Mouse (Mus musculus) stomach, embryonic 14.5 days (tissue): Measurements from ENCODE around the gene Ppp6r2. TPM values are rescaled to one million over a fixed set of nuclear protein-coding genes. Genes with fewer than 3 reads are reported as not detected.

ENCODE experiments used
- ATAC-seq: fragments of 200-750 bp; cut with Nextera tagmentation; 2 replicates; pipeline ENCODE4 v1.8.0; 2017; ENCODE audit warnings: low read depth, moderate TSS enrichment; ENCODE audit not compliant: insufficient number of reproducible peaks, insufficient read depth, low FRiP score
- H3K27ac ChIP-seq: fragments of 300-500 bp; sonication (generic); 2 replicates; pipeline ENCODE4 v1.5.1; 2014; ENCODE audit warnings: mild to moderate bottlenecking, low read length, moderate library complexity, mixed read lengths
- H3K27me3 ChIP-seq: fragments of 300-500 bp; sonication (generic); 2 replicates; pipeline ENCODE4 v1.6.1; 2014; ENCODE audit warnings: low read length, control low read depth, mixed read lengths; ENCODE audit not compliant: control insufficient read depth, insufficient read depth
- H3K36me3 ChIP-seq: fragments of 300-500 bp; sonication (generic); 2 replicates; pipeline ENCODE4 v1.6.1; 2014; ENCODE audit warnings: mild to moderate bottlenecking, control low read depth, low read length, moderate library complexity, mixed read lengths; ENCODE audit not compliant: control insufficient read depth, insufficient read depth
- H3K4me1 ChIP-seq: fragments of 300-500 bp; sonication (generic); 2 replicates; pipeline ENCODE4 v1.6.1; 2014; ENCODE audit warnings: low read length, control low read depth, mixed read lengths; ENCODE audit not compliant: control insufficient read depth, insufficient read depth
- H3K4me2 ChIP-seq: fragments of 300-500 bp; sonication (generic); replicated peaks from 2 replicates; pipeline ENCODE4 v1.6.1; 2014; ENCODE audit warnings: low read depth, low read length, control low read depth
- H3K4me3 ChIP-seq: fragments of 300-500 bp; sonication (generic); 2 replicates; pipeline ENCODE4 v1.5.1; 2014; ENCODE audit warnings: low read depth, low read length, control low read depth
- H3K9ac ChIP-seq: fragments of 300-500 bp; sonication (generic); replicated peaks from 2 replicates; pipeline ENCODE4 v1.6.1; 2014; ENCODE audit warnings: low read depth, mild to moderate bottlenecking, control low read depth, low read length, moderate library complexity, mixed read lengths
- H3K9me3 ChIP-seq: fragments of 300-500 bp; sonication (generic); 2 replicates; pipeline ENCODE4 v1.6.1; 2016; ENCODE audit warnings: low read depth, low read length, control low read depth; ENCODE audit not compliant: control insufficient read depth
- WGBS: fragments of 180-500 bp; shearing (Covaris S2); extraction: QIAGEN DNeasy Blood & Tissue Kit; methylation state at CpG from one replicate; pipeline ENCODE4 v1.1.7; 2014; 5-methylcytosine and 5-hydroxymethylcytosine counted together
- polyA plus RNA-seq: library from polyadenylated mRNA; unstranded; fragments of >200 nt; fragmentation: Nextera tagmentation; extraction: Ambion mirVana; gene quantifications from 2 replicates; pipeline ENCODE4 v1.2.1, GENCODE M21; 2014

The Ppp6r2 gene
- polyA plus RNA-seq, 1 experiment from 2014 or later, result 33.5 TPM

- Histone ChIP-seq H3K9me3 (no peaks in the 10 kb centered on the region), H3K4me3 (peak overlapping the region; percentile 78), H3K27me3 (no peaks in the 10 kb centered on the region), H3K4me2 (peak overlapping the region; percentile 61), H3K4me1 (peaks cover 58% of the 10 kb centered on the region), H3K27ac (peak overlapping the region; percentile 86; the same call in 1 of the 2 replicates), H3K9ac (peak overlapping the region; percentile 87; the same call in 1 of the 2 replicates), H3K36me3 (no peaks in the 10 kb centered on the region)
- WGBS, result 2% methylated on average over 16 of the region's 16 CpGs
- peak; percentile 63 for ATAC-seq
Measured at GRCm38 (mm10) chr15:89178954-89179629, 32.3 kb upstream of the Ppp6r2 start.

GRCm38 (mm10) chr15:89179630-89179964, 31.8 kb upstream of the Ppp6r2 start:
- Histone ChIP-seq H3K4me2 (peak overlapping the region; percentile 61), H3K27me3 (no peaks in the 10 kb centered on the region), H3K4me3 (peak overlapping the region; percentile 78), H3K9me3 (no peaks in the 10 kb centered on the region), H3K9ac (peak overlapping the region; percentile 87), H3K27ac (peak overlapping the region; percentile 86), H3K4me1 (peaks cover 53% of the 10 kb centered on the region), H3K36me3 (no peaks in the 10 kb centered on the region)
- no peak for ATAC-seq
- 4% methylated on average over 6 of the region's 6 CpGs for WGBS

- 0% methylated on average over 26 of the region's 26 CpGs for WGBS
- Histone ChIP-seq H3K27ac (peak overlapping the region; percentile 86), H3K4me3 (peak overlapping the region; percentile 78), H3K9me3 (no peaks in the 10 kb centered on the region), H3K27me3 (no peaks in the 10 kb centered on the region), H3K4me1 (peaks cover 48% of the 10 kb centered on the region), H3K9ac (peak overlapping the region; percentile 87), H3K4me2 (peak overlapping the region; percentile 61), H3K36me3 (no peaks in the 10 kb centered on the region)
- ATAC-seq, result no peak
Measured at GRCm38 (mm10) chr15:89180081-89180541, 31.2 kb upstream of the Ppp6r2 start.

- Histone ChIP-seq H3K36me3 (no peaks in the 10 kb centered on the region), H3K27ac (peak within 1 kb of the TSS; percentile 86), H3K4me2 (peak within 1 kb of the TSS; percentile 61), H3K27me3 (no peaks in the 10 kb centered on the region), H3K4me1 (peaks cover 42% of the 10 kb centered on the region), H3K4me3 (peak within 1 kb of the TSS; percentile 78), H3K9me3 (no peaks in the 10 kb centered on the region), H3K9ac (peak within 1 kb of the TSS; percentile 87)
- under 1% methylated on average over 60 of the region's 72 CpGs for WGBS
- ATAC-seq, result peak; percentile 87
Measured at GRCm38 (mm10) chr15:89180571-89181229, 30.7 kb upstream of the Ppp6r2 start, which contains the start of gene Plxnb2. Plxnb2 (minus strand) TSS chr15:89180788.

- H3K4me2 ChIP-seq, result peak overlapping the region; percentile 61
- no peaks in the 10 kb centered on the region for H3K27me3 ChIP-seq
- H3K4me1 ChIP-seq, result peaks cover 34% of the 10 kb centered on the region
- H3K27ac ChIP-seq, result peak overlapping the region; percentile 59; the same call in 1 of the 2 replicates
- peak overlapping the region; percentile 78 for H3K4me3 ChIP-seq
- no peaks in the 10 kb centered on the region for H3K9me3 ChIP-seq
- H3K9ac ChIP-seq, result no peak overlapping the region
- WGBS, result 63% methylated on average over 10 of the region's 10 CpGs
- H3K36me3 ChIP-seq, result no peaks in the 10 kb centered on the region
- ATAC-seq, result no peak
Measured at GRCm38 (mm10) chr15:89181561-89182270, 29.6 kb upstream of the Ppp6r2 start.

GRCm38 (mm10) chr15:89182328-89182741, 29.0 kb upstream of the Ppp6r2 start:
- Histone ChIP-seq H3K4me3 (no peak overlapping the region), H3K4me2 (no peak overlapping the region), H3K9ac (no peak overlapping the region)

GRCm38 (mm10) chr15:89182842-89183241, 28.5 kb upstream of the Ppp6r2 start:
- H3K4me1 ChIP-seq, result peaks cover 22% of the 10 kb centered on the region
- H3K4me3 ChIP-seq, result no peak overlapping the region
- no peak overlapping the region for H3K9ac ChIP-seq
- H3K9me3 ChIP-seq, result no peaks in the 10 kb centered on the region
- H3K27ac ChIP-seq, result no peak overlapping the region; the same call in 1 of the 2 replicates
- H3K27me3 ChIP-seq, result no peaks in the 10 kb centered on the region
- no peak for ATAC-seq
- 66% methylated on average over 5 of the region's 5 CpGs for WGBS
- no peak overlapping the region for H3K4me2 ChIP-seq
- H3K36me3 ChIP-seq, result no peaks in the 10 kb centered on the region

More at GRCm38 (mm10) chr15:89182328-89182741, 29.0 kb upstream of the Ppp6r2 start:
- no peaks in the 10 kb centered on the region for H3K9me3 ChIP-seq
- no peak for ATAC-seq
- no peaks in the 10 kb centered on the region for H3K27me3 ChIP-seq
- no peaks in the 10 kb centered on the region for H3K36me3 ChIP-seq
- H3K27ac ChIP-seq, result peak overlapping the region; percentile 59
- 29% methylated on average over 6 of the region's 6 CpGs for WGBS
- peaks cover 27% of the 10 kb centered on the region for H3K4me1 ChIP-seq
